Mouse (Mus musculus): ENCODE measurements around the gene Tbcd.
"Not testable (repeated sequence)": the region's sequence is repeated elsewhere in the genome, so short reads cannot be mapped to it uniquely, and the experiment has no call there.

Tbcd gene

GRCm38 (mm10) chr11:121658151-121658550 lies 206.4 kb downstream of the Tbcd start:
- no peak for DNase-seq

DNA sequence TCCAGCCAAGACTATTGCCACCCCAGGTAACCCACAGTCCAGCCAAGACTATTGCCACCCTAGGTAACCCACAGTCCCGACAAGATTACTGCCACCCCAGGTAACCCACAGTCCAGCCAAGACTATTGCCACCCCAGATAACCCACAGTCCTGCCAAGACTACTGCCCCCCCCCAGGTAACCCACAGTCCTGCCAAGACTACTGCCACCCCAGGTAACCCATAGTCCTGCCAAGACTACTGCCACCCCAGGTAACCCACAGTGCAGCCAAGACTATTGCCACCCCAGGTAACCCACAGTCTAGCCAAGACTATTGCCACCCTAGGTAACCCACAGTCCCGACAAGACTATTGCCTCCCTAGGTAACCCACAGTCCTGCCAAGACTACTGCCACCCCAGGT lies 208.9 kb downstream of the Tbcd start:
- not testable (repeated sequence) for DNase-seq

DNA sequence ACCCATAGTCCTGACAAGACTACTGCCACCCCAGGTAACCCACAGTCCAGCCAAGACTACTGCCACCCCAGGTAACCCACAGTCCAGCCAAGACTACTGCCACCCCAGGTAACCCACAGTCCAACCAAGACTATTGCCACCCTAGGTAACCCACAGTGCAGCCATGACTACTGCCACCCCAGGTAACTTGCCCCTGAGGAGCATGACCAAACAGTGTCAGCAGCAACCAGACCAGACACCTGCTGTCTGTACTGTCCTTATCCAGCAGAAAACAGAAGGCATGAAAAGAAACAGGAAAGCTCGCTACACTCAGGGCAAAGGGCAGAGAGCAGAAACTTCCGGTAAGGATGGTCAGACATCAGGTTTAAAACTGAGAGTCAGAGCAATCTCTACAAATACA lies 209.4 kb downstream of the Tbcd start:
- DNase-seq, result no peak
